Mouse (Mus musculus): ENCODE data around the gene Llgl1. TPM values are rescaled to one million over a fixed set of nuclear protein-coding genes. Genes with fewer than 3 reads are reported as not detected.

Llgl1 gene
- polyA plus RNA-seq, 1 experiment from 2014 or later = 11.2 TPM

DNA sequence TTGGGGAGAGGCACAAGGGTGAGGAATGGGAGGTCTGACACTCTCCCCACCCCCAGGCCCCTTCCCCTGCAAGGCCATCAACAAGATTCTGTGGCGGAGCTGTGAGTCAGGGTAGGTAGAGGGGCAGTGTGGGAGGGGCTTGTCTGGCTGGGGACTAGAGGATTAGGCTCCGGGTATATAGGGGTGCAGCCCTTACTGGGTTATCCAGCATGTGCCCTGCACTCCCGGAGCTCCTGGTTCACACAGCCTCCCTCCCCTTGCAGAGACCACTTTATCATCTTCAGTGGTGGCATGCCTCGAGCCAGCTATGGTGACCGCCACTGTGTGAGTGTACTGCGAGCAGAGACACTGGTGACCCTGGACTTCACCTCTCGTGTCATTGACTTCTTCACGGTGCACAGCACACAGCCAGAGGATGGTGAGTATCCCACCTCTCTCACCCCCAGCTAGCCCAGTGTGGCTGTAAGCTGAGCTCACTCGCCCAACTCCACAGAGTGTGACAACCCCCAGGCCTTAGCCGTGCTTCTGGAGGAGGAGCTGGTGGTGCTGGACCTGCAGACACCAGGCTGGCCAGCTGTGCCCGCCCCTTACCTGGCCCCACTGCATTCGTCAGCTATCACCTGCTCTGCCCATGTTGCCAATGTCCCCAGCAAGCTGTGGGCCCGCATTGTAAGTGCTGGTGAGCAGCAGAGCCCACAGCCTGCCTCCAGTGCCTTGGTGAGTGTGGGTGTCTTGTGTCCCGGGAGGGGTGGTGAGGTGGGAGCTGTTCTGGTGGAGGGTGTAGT is 7.4 kb downstream of the Llgl1 start:
- H3K27ac ChIP-seq = no peak overlapping the region
- peaks cover 14% of the 10 kb centered on the region for H3K4me1 ChIP-seq (replicated peaks)
- DNase-seq = no peak
- no peaks in the 10 kb centered on the region for H3K9me3 ChIP-seq (replicated peaks)
- WGBS (ENCODE audit: insufficient replicate concordance) = 83% methylated on average over 14 of the region's 14 CpGs
- no peak overlapping the region for H3K4me2 ChIP-seq
- ATAC-seq (ENCODE audit: low read depth) = no peak
- H3K36me3 ChIP-seq = peaks cover 71% of the 10 kb centered on the region
- no peak overlapping the region for H3K4me3 ChIP-seq (replicated peaks)
- H3K9ac ChIP-seq = no peak overlapping the region
- no peaks in the 10 kb centered on the region for H3K27me3 ChIP-seq

DNA sequence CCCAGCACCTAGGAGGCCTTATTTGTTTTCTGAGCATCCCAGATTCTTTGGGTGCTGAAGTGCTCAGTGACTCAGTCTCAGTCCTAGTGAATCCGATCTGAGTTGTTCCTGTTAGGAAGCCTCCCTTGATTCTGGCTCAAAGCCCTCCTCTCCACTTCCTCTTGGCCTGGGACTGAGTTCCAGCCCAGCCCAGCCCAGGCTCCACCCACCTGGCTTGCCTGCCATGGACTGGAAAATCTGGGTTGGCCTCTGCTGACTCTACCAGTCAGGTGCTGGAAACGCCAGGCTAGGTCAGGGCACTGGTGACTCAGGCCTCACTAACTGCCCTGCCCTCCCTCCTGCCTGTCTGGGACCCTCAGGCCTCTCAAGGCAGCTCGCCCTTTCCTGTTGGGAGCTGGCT is 8.1 kb downstream of the Llgl1 start:
- WGBS (ENCODE audit: insufficient replicate concordance) = 71% methylated on average over 3 of the region's 3 CpGs
- DNase-seq (no peak), ATAC-seq (ENCODE audit: low read depth) (no peak)
- H3K9me3 ChIP-seq (replicated peaks) = no peaks in the 10 kb centered on the region
- H3K4me3 ChIP-seq (replicated peaks) = no peak overlapping the region
- peaks cover 8% of the 10 kb centered on the region for H3K4me1 ChIP-seq (replicated peaks)
- peaks cover 79% of the 10 kb centered on the region for H3K36me3 ChIP-seq
- H3K27me3 ChIP-seq = no peaks in the 10 kb centered on the region
- no peak overlapping the region for H3K9ac ChIP-seq
- no peak overlapping the region for H3K4me2 ChIP-seq
- no peak overlapping the region for H3K27ac ChIP-seq

- Histone ChIP-seq H3K4me1 (replicated peaks) (no peaks in the 10 kb centered on the region), H3K27me3 (no peaks in the 10 kb centered on the region), H3K9me3 (replicated peaks) (no peaks in the 10 kb centered on the region), H3K4me3 (replicated peaks) (no peak overlapping the region), H3K4me2 (no peak overlapping the region), H3K27ac (no peak overlapping the region), H3K36me3 (peaks cover 89% of the 10 kb centered on the region), H3K9ac (no peak overlapping the region)
- WGBS (ENCODE audit: insufficient replicate concordance) = 85% methylated on average over 10 of the region's 10 CpGs
- no peak for DNase-seq
- ATAC-seq (ENCODE audit: low read depth) = no peak
Measured at GRCm38 (mm10) chr11:60708631-60709030, 9.1 kb downstream of the Llgl1 start.

- 87% methylated on average over 45 of the region's 45 CpGs for WGBS (ENCODE audit: insufficient replicate concordance)
- DNase-seq (no peak), ATAC-seq (ENCODE audit: low read depth) (no peak)
- Histone ChIP-seq H3K9me3 (replicated peaks) (no peaks in the 10 kb centered on the region), H3K4me1 (replicated peaks) (no peaks in the 10 kb centered on the region), H3K27ac (no peak overlapping the region), H3K4me2 (no peak overlapping the region), H3K9ac (no peak overlapping the region), H3K4me3 (replicated peaks) (no peak overlapping the region), H3K36me3 (peaks cover 93% of the 10 kb centered on the region), H3K27me3 (no peaks in the 10 kb centered on the region)
Measured at GRCm38 (mm10) chr11:60709481-60710465, 10.2 kb downstream of the Llgl1 start.

- H3K27ac ChIP-seq = no peak overlapping the region
- no peak overlapping the region for H3K9ac ChIP-seq
- ATAC-seq (ENCODE audit: low read depth) = no peak
- no peak for DNase-seq
- no peak overlapping the region for H3K4me2 ChIP-seq
- H3K27me3 ChIP-seq = no peaks in the 10 kb centered on the region
- 89% methylated on average over 17 of the region's 17 CpGs for WGBS (ENCODE audit: insufficient replicate concordance)
- H3K9me3 ChIP-seq (replicated peaks) = no peaks in the 10 kb centered on the region
- H3K4me3 ChIP-seq (replicated peaks) = no peak overlapping the region
- peaks cover 99% of the 10 kb centered on the region for H3K36me3 ChIP-seq
- H3K4me1 ChIP-seq (replicated peaks) = no peaks in the 10 kb centered on the region
Measured at GRCm38 (mm10) chr11:60711218-60711617, 11.7 kb downstream of the Llgl1 start.

- DNase-seq (no peak), ATAC-seq (ENCODE audit: low read depth) (no peak)
- Histone ChIP-seq H3K4me3 (replicated peaks) (no peak overlapping the region), H3K4me1 (replicated peaks) (no peaks in the 10 kb centered on the region), H3K36me3 (peaks cover 99% of the 10 kb centered on the region), H3K4me2 (no peak overlapping the region), H3K27me3 (no peaks in the 10 kb centered on the region), H3K9me3 (replicated peaks) (no peaks in the 10 kb centered on the region), H3K9ac (no peak overlapping the region), H3K27ac (no peak overlapping the region)
- 86% methylated on average over 18 of the region's 18 CpGs for WGBS (ENCODE audit: insufficient replicate concordance)
Measured at GRCm38 (mm10) chr11:60712040-60712439, 12.5 kb downstream of the Llgl1 start.

DNA sequence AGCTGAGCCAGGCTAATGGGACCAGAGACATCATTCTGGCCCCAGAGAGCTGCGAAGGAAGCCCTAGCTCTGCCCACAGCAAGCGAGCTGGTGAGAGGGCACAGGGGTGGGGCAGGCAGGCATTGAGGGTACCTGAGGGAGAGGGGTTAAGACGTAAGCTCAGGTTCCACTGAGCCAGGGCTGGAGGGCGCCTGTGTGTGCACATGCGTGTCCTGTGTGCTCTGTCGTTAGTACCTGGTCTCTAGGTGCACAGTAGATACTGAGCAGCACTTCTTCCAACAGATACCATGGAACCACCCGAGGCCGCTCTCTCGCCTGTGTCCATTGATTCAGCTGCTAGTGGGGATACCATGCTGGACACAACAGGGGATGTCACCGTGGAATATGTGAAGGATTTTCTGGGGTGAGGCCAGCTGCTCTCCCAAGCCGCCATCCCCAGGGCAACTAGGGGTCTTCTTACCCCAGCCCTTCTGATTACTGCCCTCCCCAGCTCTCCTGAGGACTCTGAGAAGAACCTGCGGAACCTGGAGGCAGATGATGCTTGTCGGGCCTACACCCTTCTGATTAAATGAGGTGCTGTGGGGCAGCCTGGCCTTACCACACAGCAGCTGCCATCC is 13.2 kb downstream of the Llgl1 start:
- Histone ChIP-seq H3K36me3 (peaks cover 100% of the 10 kb centered on the region), H3K27me3 (no peaks in the 10 kb centered on the region), H3K4me1 (replicated peaks) (no peaks in the 10 kb centered on the region), H3K9ac (no peak overlapping the region), H3K4me3 (replicated peaks) (no peak overlapping the region), H3K9me3 (replicated peaks) (no peaks in the 10 kb centered on the region), H3K27ac (no peak overlapping the region), H3K4me2 (no peak overlapping the region)
- no peak for ATAC-seq (ENCODE audit: low read depth)
- WGBS (ENCODE audit: insufficient replicate concordance) = 83% methylated on average over 13 of the region's 13 CpGs
- no peak for DNase-seq

GRCm38 (mm10) chr11:60715833-60716232 is 16.3 kb downstream of the Llgl1 start:
- ATAC-seq (ENCODE audit: low read depth) (no peak), DNase-seq (no peak)
- Histone ChIP-seq H3K4me2 (no peak overlapping the region), H3K27ac (no peak overlapping the region), H3K36me3 (peaks cover 100% of the 10 kb centered on the region), H3K9me3 (replicated peaks) (no peaks in the 10 kb centered on the region), H3K9ac (no peak overlapping the region), H3K27me3 (no peaks in the 10 kb centered on the region), H3K4me1 (replicated peaks) (peaks cover 9% of the 10 kb centered on the region; the same call in 1 of the 2 replicates), H3K4me3 (replicated peaks) (no peak overlapping the region)
- 90% methylated on average over 5 of the region's 5 CpGs for WGBS (ENCODE audit: insufficient replicate concordance)

DNA sequence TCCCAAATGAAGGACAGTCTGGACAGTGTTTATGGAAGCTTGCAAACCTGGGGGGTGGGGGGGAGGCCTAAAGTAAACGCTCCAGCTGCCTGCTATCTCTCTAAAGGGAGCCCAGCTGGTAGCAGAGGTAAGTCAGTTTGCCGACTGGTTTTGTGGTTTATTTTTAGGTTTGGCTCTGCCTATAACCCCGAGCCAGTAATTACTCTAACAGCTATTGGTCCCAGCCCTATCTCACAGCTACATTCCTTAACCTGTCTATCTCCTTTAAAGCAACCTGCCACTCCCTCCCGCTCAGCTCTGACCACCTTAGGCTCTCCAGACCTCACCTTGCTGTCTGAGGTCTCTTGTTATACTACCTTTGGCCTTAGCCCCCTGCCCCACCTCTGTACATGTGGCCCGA is 19.7 kb downstream of the Llgl1 start:
- H3K9ac ChIP-seq = no peak overlapping the region
- WGBS (ENCODE audit: insufficient replicate concordance) = 48% methylated on average over 5 of the region's 5 CpGs
- no peaks in the 10 kb centered on the region for H3K9me3 ChIP-seq (replicated peaks)
- H3K4me3 ChIP-seq (replicated peaks) = no peak overlapping the region
- H3K27me3 ChIP-seq = no peaks in the 10 kb centered on the region
- H3K36me3 ChIP-seq = peaks cover 100% of the 10 kb centered on the region
- no peak overlapping the region for H3K27ac ChIP-seq
- ATAC-seq (ENCODE audit: low read depth) (0 out of 2 replicates have a peak, but pooled peaks have one; percentile 29), DNase-seq (no peak)
- peaks cover 9% of the 10 kb centered on the region; the same call in 1 of the 2 replicates for H3K4me1 ChIP-seq (replicated peaks)
- H3K4me2 ChIP-seq = no peak overlapping the region

GRCm38 (mm10) chr11:60726601-60727391 is 27.3 kb downstream of the Llgl1 start, which contains the start of gene Flii:
Gene Flii (minus strand): TSS chr11:60727263.
- Histone ChIP-seq H3K27ac (peak within 1 kb of the TSS; percentile 82), H3K9ac (peak within 1 kb of the TSS; percentile 85), H3K4me1 (replicated peaks) (peaks cover 37% of the 10 kb centered on the region), H3K9me3 (replicated peaks) (no peaks in the 10 kb centered on the region), H3K4me2 (peak within 1 kb of the TSS; percentile 94), H3K36me3 (peaks cover 41% of the 10 kb centered on the region), H3K4me3 (replicated peaks) (peak within 1 kb of the TSS; percentile 87), H3K27me3 (no peaks in the 10 kb centered on the region)
- peak; percentile 78 for DNase-seq
- WGBS (ENCODE audit: insufficient replicate concordance) = under 1% methylated on average over 62 of the region's 71 CpGs
- ATAC-seq (ENCODE audit: low read depth) = peak; percentile 79

Measured in liver, embryonic 13.5 days (tissue).